Mouse (Mus musculus) ZHBTc4 (cell line): ENCODE data around the gene Zfp683.

ENCODE experiments used
- DNase-seq: peaks from one replicate; pipeline ENCODE4 v3.0.0-alpha.2; 2011; ENCODE audit warnings: low read depth, low spot score

Gene Zfp683

DNA sequence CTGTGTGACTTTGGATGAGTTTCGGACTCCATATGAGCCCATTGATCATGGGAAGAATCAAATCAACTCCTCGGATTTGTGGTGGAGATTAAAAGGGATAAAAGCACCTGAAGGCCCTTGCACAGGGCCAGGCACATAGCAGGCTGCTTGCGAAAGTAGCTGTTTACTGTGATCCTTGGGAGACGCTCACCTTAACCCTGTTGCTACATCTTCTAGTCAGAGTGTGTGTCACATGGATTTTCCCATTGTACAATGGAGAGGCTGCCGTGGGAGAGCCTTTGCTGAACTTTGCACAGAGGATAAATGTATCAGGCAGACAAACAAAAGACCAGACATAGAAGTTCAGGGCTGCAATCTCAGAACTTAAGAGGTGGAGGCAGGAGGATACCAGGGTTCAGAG is 1.7 kb upstream of the Zfp683 start:
- DNase-seq, result no peak

DNA sequence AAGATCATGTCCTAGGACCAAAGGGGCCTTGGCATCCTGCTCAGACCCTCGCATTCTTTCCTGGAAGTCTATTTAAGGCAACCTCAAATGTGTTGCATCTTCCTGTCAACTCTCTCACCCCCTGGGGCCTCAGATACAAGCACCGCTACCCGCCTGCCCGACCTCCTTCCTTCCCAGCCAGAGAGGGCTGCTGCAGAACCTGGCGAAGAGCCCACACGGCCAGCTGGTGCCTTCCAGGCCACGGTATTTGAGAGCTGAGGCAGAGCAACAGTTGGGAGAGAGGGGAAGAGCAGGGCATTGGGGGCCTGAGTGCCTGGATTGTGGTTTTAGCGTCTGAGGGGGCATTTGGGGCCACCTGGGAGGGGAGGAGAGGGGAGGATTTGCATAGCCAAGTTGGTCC is 1.1 kb upstream of the Zfp683 start:
- no peak for DNase-seq

- DNase-seq, result no peak
These were observed 4.6 kb downstream of the Zfp683 start for GRCm38 (mm10) chr4:134058166-134058715.

- no peak for DNase-seq
These were observed 5.3 kb downstream of the Zfp683 start for GRCm38 (mm10) chr4:134058908-134059307.

DNA sequence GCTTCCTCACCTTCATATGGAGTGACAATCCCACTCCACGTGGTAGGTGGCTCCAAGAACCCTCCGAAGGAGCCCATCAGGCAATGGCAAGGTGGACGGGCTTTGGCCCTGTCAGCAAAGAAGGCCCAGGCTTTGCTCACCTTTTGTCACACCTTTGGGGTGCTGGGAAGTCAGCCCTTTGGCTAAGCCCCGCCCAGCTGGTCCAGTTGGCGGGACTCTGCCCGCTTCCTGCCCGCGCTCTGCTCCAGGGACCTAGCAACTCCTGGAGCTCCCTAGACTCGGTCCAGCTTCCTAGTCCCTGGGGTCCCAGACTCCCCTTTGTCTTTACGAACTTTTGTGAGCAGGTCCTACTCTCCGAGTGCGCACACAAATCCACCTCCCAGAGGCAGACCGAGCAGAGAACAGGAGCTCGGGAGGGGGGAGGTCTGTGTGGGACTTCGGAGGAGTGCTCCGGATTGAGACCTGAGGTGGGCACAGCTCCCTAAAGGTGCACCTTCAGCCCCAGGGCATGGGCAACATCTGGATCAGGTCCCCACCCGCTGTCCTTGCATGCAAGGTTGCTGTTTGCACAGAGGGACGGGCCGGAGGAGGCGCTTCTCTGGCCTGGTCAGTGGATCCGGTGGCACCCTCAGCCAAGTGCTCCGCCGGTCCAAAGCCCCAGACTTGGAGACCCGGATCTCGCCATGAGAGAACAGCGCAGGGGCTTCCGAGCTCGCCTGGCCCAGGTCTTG is 6.7 kb downstream of the Zfp683 start, which contains the start of gene Crybg2:
TSS of gene Crybg2 (plus strand) at position 681 of the 731 bp plus-strand sequence.
- no peak for DNase-seq

- DNase-seq, result peak; percentile 79
These were observed 7.7 kb downstream of the Zfp683 start for GRCm38 (mm10) chr4:134061166-134061830.

DNA sequence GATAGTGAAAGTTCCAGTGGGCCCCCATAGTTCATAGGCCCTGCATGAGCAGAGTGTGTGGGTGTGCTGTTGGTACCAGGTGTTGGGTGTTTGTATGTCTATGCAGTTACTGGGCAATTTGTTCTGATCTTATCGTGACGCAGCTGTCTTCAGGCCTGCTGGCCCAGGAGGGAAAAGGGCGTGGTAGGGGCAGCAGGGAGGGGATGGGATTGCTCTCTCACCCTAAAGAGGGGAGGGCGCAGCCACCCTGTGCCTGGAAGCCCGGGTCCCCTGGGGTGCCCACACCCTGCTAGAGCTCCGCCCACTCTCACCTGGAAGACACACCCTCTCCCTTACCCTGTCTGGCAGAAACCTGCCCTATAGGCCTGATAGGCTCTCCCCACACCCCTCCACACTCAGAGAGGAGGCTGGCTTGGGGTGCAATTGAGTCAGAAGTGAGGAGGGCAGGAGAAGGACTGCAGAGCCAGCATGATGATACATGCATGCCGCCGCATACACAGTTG is 8.4 kb downstream of the Zfp683 start:
- DNase-seq, result peak; percentile 58

- no peak for DNase-seq
These were observed 8.9 kb downstream of the Zfp683 start for GRCm38 (mm10) chr4:134062561-134062960.

DNA sequence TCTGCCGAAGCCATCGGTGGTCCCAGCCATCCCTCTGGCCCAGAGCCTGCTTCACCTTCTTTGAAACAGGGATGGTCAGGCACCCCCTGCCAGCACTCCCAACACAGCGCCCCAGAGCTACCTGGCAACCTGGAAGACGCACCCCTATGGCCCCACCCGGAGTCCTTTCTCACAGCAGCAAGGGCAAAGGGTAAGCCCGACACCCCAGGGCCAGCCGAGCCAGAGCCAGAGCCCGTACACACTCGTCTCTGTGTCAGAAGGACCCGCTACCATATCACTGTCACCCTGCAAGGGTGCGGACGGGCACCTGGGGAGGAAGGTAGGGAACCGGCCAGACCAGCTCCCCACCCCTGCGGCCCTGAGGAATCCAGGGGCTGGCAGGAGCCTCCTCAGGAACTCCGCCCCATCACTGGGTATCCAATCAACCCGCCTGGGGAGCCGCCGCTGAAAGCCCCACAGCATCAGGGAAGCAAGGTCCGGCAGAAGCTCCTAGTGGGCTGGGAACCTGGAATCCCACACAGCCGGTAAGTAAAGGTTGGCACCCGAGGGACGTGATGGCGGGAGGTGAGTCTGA is 11.9 kb downstream of the Zfp683 start:
- DNase-seq, result no peak

DNA sequence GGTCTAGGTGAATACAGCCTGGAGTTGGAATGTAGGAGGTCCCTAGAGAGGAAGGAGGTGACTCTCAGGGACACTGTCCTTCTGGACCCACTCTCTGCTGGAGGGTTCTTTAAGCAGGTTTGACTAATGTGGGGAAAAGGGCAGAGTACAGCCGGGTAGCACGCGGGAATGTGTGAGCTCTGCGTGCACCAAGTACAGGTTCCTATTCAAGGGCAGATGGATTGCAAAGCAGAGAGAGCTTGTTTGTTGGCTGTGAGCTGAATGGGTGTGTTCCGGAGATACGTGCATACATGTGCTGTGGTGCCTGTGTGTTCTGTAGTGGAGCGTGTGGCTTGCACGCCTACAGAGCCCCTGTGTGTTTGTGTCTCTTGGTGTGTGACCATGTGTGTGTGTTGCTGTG is 13.7 kb downstream of the Zfp683 start:
- DNase-seq, result no peak

DNA sequence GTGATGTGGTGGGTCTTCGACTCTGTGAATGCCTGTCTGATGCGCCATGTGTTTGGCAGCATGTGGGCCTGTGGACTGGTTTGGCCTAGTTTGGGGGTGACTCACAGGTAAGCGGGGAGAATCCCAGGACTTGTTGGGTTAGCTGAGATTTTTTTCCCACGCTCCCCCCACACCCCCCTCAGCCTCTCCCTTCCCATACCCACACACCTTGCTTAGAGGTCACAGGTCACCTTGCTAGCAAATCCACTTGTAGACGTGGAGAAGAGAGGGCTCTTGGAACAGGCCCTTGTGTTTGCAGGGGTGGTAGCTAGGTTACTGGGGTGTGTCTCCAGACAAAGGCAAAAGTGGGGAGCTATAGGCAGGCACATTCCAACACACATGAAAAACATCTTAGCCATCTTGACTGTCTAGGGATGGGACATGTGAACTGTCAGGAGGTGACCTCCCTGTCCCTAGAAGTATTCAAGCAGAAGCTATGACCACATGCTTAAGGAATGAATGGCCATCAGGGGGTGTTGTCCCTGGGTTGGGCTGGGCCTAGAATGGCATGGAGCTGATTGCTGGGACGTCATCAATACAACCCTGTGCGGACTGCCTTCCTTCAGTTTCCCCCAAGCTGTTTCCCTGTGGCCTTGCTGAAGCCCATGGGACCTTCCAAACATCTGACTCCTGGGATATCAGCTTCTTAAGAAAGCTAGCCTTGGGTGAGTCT is 14.4 kb downstream of the Zfp683 start:
- DNase-seq, result peak; percentile 57

GRCm38 (mm10) chr4:134068793-134069580 is 15.3 kb downstream of the Zfp683 start:
- peak; percentile 76 for DNase-seq

GRCm38 (mm10) chr4:134078694-134079093 is 25.1 kb downstream of the Zfp683 start:
- DNase-seq, result peak; percentile 96

DNA sequence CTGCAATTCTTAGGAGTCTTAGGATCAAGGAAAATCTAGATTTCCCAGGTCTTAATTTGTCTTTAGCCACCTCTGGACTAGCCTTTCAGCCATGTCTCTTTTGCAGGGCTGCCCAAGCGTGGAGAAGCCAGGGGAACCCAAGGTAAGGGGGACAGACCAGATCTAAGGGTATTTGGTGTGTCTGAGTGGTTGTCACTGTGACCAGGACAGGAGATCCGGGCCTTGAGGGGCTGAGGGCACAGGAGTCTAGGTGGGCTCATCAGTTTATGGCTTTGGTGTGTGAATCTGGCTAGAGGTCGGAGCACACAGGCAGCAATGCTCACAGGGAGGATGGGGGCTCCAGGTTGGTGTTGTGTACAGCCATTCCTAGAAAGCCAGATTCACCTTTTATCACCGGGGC is 27.0 kb downstream of the Zfp683 start:
- no peak for DNase-seq

- DNase-seq, result peak; percentile 99
These were observed 28.2 kb downstream of the Zfp683 start for GRCm38 (mm10) chr4:134081730-134082386.

GRCm38 (mm10) chr4:134082460-134082859 is 28.8 kb downstream of the Zfp683 start:
- DNase-seq, result no peak

DNA sequence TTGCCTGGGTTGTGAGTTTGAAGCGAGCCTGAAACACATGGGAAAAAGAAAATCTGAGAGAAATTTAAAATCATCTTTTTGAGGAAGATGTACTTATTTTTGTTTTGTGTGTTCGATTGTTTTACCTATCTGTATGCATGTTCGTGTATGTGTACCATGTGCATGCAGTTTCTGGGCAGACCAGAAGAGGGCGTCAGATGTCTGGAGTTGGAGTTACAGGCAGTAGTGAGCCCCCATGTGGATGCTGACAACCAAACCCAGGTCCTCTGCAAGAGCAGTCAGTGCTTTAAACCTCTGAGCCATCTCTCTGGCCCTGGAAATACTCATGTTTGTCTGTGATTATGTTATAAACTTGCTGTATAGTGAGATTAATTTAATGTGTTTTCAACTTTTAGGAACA is 31.4 kb downstream of the Zfp683 start:
- peak; percentile 86 for DNase-seq

DNA sequence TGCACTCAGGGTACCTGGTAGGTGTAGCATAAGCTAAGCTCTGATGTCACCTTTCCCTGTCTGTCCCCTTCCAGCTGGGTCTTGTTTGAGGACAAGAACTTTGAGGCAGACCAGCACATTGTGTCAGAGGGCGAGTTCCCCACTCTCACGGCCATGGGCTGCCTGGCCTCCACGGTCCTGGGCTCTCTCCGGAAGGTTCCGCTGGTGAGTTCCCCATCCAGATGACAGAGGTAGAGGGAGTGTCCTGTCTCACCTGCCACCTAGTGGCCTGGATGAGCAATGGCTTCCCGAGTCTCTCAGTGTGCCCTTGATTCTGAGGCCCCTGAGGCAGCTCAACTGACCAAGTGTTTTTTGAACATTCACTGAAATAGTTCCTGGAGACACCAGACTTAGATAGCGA is 33.8 kb downstream of the Zfp683 start:
- DNase-seq, result peak; percentile 72

DNA sequence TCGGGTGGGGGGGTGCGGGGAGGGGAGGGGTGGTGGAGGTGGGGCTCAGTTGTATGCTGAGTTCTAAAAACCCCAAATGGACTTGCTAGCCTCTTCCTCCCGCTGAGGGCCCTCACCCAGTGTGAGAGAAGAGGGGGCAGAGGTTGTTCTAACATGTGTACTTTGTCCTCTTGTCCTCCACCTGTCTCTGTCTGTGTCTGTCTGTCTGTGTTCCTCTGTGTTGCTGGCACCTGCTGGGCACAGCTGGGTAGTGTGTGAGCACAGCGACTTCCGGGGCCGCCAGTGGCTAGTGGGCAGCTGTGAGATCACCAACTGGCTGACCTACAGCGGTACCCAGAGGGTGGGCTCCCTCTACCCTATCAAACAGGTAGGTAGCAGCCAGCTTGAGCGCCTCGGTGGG is 35.4 kb downstream of the Zfp683 start:
- DNase-seq, result no peak

- DNase-seq, result no peak
These were observed 37.0 kb downstream of the Zfp683 start for GRCm38 (mm10) chr4:134090521-134091224.
